Mouse (Mus musculus) intestine, embryonic 14.5 days (tissue): Measurements from ENCODE around the gene BC004004. TPM values are rescaled to one million over a fixed set of nuclear protein-coding genes. Genes with fewer than 3 reads are reported as not detected.

Experiments used
- ATAC-seq: fragments of 200-750 bp; cut with Nextera tagmentation; replicated peaks from 2 replicates; pipeline ENCODE4 v1.8.0; 2017; ENCODE audit warnings: low read depth, moderate number of reproducible peaks, moderate TSS enrichment, moderate library complexity; ENCODE audit not compliant: low FRiP score, low TSS enrichment
- DNase-seq: peaks from one replicate; pipeline ENCODE4 v3.0.0-alpha.2; 2018; ENCODE audit warnings: low spot score
- H3K27ac ChIP-seq: fragments of 300-500 bp; sonication (generic); 2 replicates; pipeline ENCODE4 v1.5.1; 2014; ENCODE audit warnings: low read depth, mild to moderate bottlenecking, control low read depth
- H3K27me3 ChIP-seq: fragments of 300-500 bp; sonication (generic); replicated peaks from 2 replicates; pipeline ENCODE4 v1.6.1; 2014; ENCODE audit warnings: low read length, control low read depth; ENCODE audit not compliant: control insufficient read depth, insufficient read depth
- H3K36me3 ChIP-seq: fragments of 300-500 bp; sonication (generic); 2 replicates; pipeline ENCODE4 v1.6.1; 2014; ENCODE audit warnings: low read length, control low read depth; ENCODE audit not compliant: control insufficient read depth, insufficient read depth
- H3K4me1 ChIP-seq: fragments of 300-500 bp; sonication (generic); replicated peaks from 2 replicates; pipeline ENCODE4 v1.6.1; 2014; ENCODE audit warnings: low read length, control low read depth, mixed read lengths; ENCODE audit not compliant: control insufficient read depth, insufficient read depth
- H3K4me2 ChIP-seq: fragments of 300-500 bp; sonication (generic); 2 replicates; pipeline ENCODE4 v1.6.1; 2014; ENCODE audit warnings: low read length
- H3K4me3 ChIP-seq: fragments of 300-500 bp; sonication (generic); 2 replicates; pipeline ENCODE4 v1.5.1; 2014; ENCODE audit warnings: low read depth, low read length, control low read depth, mixed read lengths
- H3K9ac ChIP-seq: fragments of 300-500 bp; sonication (generic); 2 replicates; pipeline ENCODE4 v1.6.1; 2014; ENCODE audit warnings: mild to moderate bottlenecking, low read length
- H3K9me3 ChIP-seq: fragments of 300-500 bp; sonication (generic); 2 replicates; pipeline ENCODE4 v1.6.1; 2016; ENCODE audit warnings: low read length, control low read depth; ENCODE audit not compliant: control insufficient read depth
- WGBS: fragments of 180-500 bp; shearing (Covaris S2); extraction: QIAGEN DNeasy Blood & Tissue Kit; methylation state at CpG from one replicate; pipeline ENCODE4 v1.1.7; 2014; 5-methylcytosine and 5-hydroxymethylcytosine counted together
- polyA plus RNA-seq: library from polyadenylated mRNA; unstranded; fragments of >200 nt; fragmentation: Nextera tagmentation; extraction: Ambion mirVana; gene quantifications from 2 replicates; pipeline ENCODE4 v1.2.1, GENCODE M21; 2014

The BC004004 gene
- polyA plus RNA-seq, 1 experiment from 2014 or later = 77.4 TPM

DNA sequence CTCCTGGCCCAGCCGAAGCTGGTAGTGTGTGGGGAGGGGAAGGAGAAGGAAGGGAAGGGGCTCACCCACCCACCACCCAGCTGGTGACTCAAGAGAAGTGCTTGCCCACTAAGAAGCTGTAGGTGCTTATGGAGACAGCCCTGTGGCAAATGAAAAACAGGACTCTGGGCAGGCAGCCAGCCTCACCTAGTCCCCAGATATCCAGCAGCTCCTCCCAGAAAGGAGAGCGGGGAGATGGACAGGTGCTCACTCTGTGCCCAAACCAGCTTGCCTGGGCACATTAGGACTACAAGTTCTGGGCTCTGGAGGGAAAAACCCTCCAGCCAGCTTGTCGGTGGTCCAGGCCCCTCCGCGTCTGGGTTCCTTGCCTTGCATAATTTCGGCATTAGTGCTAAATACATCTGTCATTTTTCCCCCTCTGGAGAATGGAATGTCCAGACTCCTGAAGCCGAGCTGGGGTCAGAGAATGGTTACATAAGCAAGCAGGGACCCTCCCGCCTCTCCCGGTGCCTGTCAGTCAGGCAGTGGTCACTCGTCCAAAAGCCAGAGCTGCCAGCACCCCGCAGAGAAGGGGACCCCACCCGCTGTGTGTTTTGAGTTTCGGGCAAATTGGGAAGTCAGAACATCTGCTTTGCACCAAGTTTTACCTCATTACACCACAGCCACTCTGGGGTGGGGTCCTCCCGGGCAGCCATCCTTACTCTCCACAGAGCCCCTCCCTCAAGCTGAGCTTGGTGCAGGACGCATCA, 36.6 kb downstream of the BC004004 start:
- Histone ChIP-seq H3K4me2 (no peak overlapping the region), H3K27ac (no peak overlapping the region), H3K9ac (no peak overlapping the region), H3K36me3 (peaks cover 12% of the 10 kb centered on the region), H3K9me3 (no peaks in the 10 kb centered on the region), H3K27me3 (no peaks in the 10 kb centered on the region), H3K4me1 (peaks cover 21% of the 10 kb centered on the region), H3K4me3 (no peak overlapping the region)
- ATAC-seq (peak; percentile 28; the same call in 1 of the 2 replicates), DNase-seq (no peak)
- WGBS = 20% methylated on average over 15 of the region's 15 CpGs

DNA sequence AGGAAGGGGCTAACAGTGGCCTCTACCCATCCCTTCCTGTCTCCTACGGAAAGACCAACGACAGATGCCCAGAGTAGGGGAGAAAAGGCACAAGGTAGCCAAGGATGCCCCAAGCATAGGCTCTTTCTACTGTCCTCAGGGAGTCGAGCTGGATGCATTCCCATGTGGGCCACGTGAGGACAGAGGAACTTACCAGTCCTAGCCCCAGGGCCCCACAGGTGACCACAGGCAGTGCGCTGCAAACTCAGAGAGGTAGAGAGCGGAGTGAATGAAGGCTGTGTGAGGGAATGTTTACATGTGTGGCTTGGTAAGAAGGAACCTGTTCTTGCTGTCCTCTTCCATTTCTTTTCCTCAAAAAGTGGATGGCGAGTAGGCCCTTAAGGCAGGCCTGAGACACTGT, 37.3 kb downstream of the BC004004 start:
- 60% methylated on average over 7 of the region's 7 CpGs for WGBS
- Histone ChIP-seq H3K4me3 (no peak overlapping the region), H3K4me1 (peaks cover 21% of the 10 kb centered on the region), H3K4me2 (no peak overlapping the region), H3K36me3 (peaks cover 6% of the 10 kb centered on the region), H3K27me3 (no peaks in the 10 kb centered on the region), H3K9me3 (no peaks in the 10 kb centered on the region), H3K9ac (no peak overlapping the region), H3K27ac (no peak overlapping the region)
- no peak for ATAC-seq
- no peak for DNase-seq

DNA sequence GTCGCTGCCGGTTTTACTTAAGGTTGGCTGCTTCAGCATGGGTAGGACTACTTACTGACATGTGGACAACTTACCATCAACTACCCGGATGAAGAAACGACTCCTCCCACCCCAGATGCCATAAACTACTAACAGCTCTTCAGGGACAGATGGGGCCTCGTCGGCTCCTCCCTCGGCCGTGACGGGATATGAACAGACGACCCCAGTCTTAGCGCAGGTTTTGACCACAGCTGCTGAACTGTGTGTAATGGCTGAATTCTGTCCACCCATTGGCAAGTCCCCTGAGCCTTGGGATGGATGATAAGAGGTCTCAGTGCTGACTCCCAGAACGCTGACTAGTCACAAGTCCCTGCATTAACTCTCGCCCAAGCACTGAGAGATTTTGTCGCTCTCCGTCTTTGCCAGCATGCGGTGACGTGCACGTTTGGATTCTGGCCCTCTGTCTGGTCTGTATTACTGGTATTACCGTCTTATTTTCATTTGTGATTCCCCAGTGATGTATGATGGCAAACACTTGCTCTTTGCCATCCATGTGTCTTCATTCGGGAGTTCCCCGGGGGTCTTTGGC, 41.6 kb downstream of the BC004004 start:
- WGBS = 77% methylated on average over 21 of the region's 21 CpGs
- no peaks in the 10 kb centered on the region for H3K9me3 ChIP-seq
- H3K4me1 ChIP-seq = peaks cover 10% of the 10 kb centered on the region
- no peaks in the 10 kb centered on the region for H3K27me3 ChIP-seq
- H3K9ac ChIP-seq = no peak overlapping the region
- no peak overlapping the region for H3K27ac ChIP-seq
- H3K4me3 ChIP-seq = no peak overlapping the region
- ATAC-seq = no peak
- H3K36me3 ChIP-seq = no peaks in the 10 kb centered on the region
- no peak for DNase-seq
- H3K4me2 ChIP-seq = no peak overlapping the region

DNA sequence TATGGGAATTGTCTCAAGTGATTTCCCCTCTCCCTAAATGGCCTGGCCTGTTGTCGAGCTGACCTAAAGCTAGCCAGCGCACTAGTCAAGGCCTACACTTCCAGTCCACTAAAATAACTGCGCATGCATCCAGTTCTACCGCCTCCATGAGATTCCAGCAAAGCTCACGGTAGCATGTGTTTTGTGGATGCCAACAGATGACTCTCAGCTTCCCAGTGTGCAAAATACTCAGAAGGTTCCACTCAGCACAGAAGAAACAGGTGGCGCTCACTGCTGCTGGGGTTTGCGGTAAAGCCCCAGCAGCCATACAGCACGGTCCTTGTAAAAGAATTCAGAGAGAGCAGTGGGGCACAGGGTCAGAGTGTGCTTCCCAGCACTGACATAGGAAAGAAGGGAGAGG, 43.0 kb downstream of the BC004004 start:
- no peaks in the 10 kb centered on the region for H3K9me3 ChIP-seq
- no peak overlapping the region for H3K27ac ChIP-seq
- no peak for DNase-seq
- ATAC-seq = no peak
- no peak overlapping the region for H3K4me2 ChIP-seq
- H3K4me3 ChIP-seq = no peak overlapping the region
- H3K9ac ChIP-seq = no peak overlapping the region
- H3K4me1 ChIP-seq = peaks cover 3% of the 10 kb centered on the region; the same call in 1 of the 2 replicates
- no peaks in the 10 kb centered on the region for H3K36me3 ChIP-seq
- 89% methylated on average over 8 of the region's 8 CpGs for WGBS
- no peaks in the 10 kb centered on the region for H3K27me3 ChIP-seq

DNA sequence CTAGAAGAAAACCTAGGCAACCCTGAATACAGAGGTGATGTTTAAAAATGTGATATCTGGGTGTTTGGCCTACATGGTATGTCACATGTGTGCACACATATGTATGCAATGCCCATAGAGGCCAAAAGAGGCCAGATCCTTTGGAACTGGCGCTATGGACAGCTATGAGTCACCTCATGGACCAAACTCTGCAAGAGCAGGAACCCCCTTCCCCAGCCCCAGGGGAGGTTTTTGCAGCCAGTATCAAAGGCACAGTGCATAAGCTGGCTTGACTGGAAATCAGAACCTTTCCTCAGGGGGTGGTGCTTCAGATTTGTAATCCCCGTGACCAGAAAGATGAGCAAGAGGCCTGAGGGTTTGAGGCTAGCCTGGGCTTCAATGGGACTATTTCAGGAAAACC, 43.5 kb downstream of the BC004004 start:
- DNase-seq (no peak), ATAC-seq (no peak)
- Histone ChIP-seq H3K36me3 (no peaks in the 10 kb centered on the region), H3K27me3 (no peaks in the 10 kb centered on the region), H3K4me1 (peaks cover 1% of the 10 kb centered on the region; the same call in 1 of the 2 replicates), H3K27ac (no peak overlapping the region), H3K9ac (no peak overlapping the region), H3K9me3 (no peaks in the 10 kb centered on the region), H3K4me3 (no peak overlapping the region), H3K4me2 (no peak overlapping the region)
- WGBS = 93% methylated on average over 2 of the region's 2 CpGs

DNA sequence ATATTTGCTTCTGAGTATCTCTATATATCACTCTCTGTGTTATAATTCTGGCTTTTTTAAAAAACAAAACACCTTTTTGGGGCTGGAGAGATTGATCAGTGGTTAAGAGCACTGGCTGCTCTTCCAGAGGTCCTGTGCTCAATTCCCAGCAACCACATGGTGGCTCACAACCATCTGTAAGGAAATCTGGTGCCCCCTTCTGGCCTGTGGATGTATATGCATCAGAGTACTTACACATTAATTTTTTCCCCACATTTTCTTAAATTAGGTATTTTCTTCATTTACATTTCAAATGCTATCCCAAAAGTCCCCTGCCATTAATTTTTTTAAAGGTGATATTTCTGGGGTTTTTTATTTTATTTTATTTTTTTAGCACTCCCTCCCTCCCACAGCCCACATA, 44.7 kb downstream of the BC004004 start:
- Histone ChIP-seq H3K27ac (no peak overlapping the region), H3K4me2 (no peak overlapping the region), H3K4me1 (no peaks in the 10 kb centered on the region), H3K36me3 (no peaks in the 10 kb centered on the region), H3K9ac (no peak overlapping the region), H3K4me3 (no peak overlapping the region), H3K27me3 (no peaks in the 10 kb centered on the region), H3K9me3 (no peaks in the 10 kb centered on the region)
- ATAC-seq = no peak
- DNase-seq = no peak

DNA sequence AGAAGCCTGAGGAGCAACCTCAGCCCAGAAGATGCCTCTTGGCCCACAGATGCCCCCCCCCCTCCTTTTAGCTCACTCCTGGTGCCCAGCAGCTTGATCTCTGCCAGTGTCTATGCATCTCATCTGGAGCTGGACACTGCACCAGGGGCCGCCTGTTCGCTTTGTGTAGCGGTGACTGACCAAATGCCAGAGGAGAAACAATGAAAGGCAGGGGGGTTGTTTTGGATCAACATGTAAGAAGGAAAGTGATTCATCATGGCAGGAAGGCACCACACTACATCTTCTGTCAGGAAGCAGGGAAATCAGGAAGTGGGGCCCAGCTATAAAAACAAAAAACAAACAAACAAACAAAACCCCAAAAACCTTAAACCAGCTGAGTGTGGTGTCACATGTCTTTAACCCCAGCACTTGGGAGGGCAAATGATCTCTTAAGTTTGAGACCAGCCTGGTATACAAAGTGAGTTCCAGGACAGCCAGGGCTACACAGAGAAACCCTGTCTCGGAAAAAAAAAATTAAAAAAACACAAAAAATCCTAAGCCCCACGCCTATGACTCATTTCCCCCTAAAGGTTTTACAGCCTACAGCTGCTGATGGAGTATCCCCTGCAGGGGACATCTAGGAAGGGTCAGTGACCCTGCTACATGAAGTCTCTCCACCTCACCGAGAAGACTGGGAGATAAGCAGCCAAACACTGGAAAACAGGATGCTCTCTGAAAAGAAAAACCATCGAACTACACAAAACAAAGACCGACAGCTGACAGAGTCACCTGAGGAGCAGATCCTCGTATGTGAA, 47.3 kb downstream of the BC004004 start:
- Histone ChIP-seq H3K36me3 (no peaks in the 10 kb centered on the region), H3K27me3 (peaks cover 1% of the 10 kb centered on the region), H3K9me3 (no peaks in the 10 kb centered on the region), H3K4me3 (no peak overlapping the region), H3K4me1 (no peaks in the 10 kb centered on the region), H3K4me2 (no peak overlapping the region), H3K9ac (no peak overlapping the region), H3K27ac (no peak overlapping the region)
- WGBS = 53% methylated on average over 9 of the region's 9 CpGs
- DNase-seq (no peak), ATAC-seq (no peak)

DNA sequence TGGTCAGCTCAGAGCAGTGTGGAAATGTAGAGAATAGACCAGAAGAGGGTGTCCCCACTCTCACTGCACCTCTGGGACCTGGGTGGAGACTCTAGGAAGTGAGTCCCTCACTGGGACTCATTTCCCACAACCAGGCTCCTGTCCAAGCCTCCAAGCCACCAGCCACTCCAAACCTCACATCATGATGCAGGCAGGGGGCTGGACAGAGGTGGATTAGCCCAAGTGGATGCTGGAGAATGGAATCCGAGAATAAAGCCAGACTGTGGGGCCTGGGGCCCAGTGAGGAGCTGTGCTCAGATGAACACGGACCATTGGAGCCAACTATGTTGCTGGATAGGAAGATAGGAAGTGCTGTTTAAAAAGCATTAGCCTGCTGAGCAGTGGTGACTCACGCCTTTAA, 48.3 kb downstream of the BC004004 start:
- 74% methylated on average over 3 of the region's 3 CpGs for WGBS
- no peaks in the 10 kb centered on the region for H3K4me1 ChIP-seq
- H3K4me2 ChIP-seq = no peak overlapping the region
- DNase-seq (no peak), ATAC-seq (no peak)
- H3K9me3 ChIP-seq = no peaks in the 10 kb centered on the region
- no peak overlapping the region for H3K9ac ChIP-seq
- H3K4me3 ChIP-seq = no peak overlapping the region
- H3K36me3 ChIP-seq = no peaks in the 10 kb centered on the region
- H3K27me3 ChIP-seq = peaks cover 12% of the 10 kb centered on the region
- no peak overlapping the region for H3K27ac ChIP-seq
